In genomic region chr3:140548483-140548882, GRCm38 (mm10) we compare ENCODE assay signal across 18 mouse cellular contexts.
"Had no signal": no experiment of that assay in that cellular context is flagged by ENCODE, and none has a peak within 500 bp of the region (broad histone marks: within the 10 kb centered on the region; RNA-seq: fewer than 3 reads in every experiment).

No protein-coding gene starts in this region.

- H3K9me3 ChIP-seq: midbrain, embryonic 10.5 days; neural tube, embryonic 15.5 days had no signal

- H3K27me3 ChIP-seq: limb, embryonic 13.5 days; neural tube, embryonic 15.5 days had no signal

- H3K27ac ChIP-seq: layer of hippocampus, adult 2 months; limb, embryonic 13.5 days; liver, embryonic 14.5 days; midbrain, embryonic 10.5 days; neural tube, embryonic 15.5 days had no signal

- H3K4me2 ChIP-seq: limb, embryonic 13.5 days; neural tube, embryonic 15.5 days had no signal

- H3K4me1 ChIP-seq: limb, embryonic 13.5 days; midbrain, embryonic 10.5 days; neural tube, embryonic 15.5 days had no signal

- H3K4me3 ChIP-seq: layer of hippocampus, adult 2 months; limb, embryonic 13.5 days; midbrain, embryonic 10.5 days; myocyte; neural tube, embryonic 15.5 days had no signal

- H3K9ac ChIP-seq: limb, embryonic 13.5 days; liver, embryonic 14.5 days; neural tube, embryonic 15.5 days had no signal

- DNase-seq: kidney, adult 18-20 months; kidney, postnatal 10 days; kidney, postnatal 4 days; left cerebral cortex, postnatal 4 days; lung, adult 18-20 months; lung, postnatal 36 days; midbrain, embryonic 14.5 days; retina, postnatal 1 day; right cerebral cortex, postnatal 4 days; spleen, adult 18-20 months; thymus, adult 2 months; thymus, postnatal 25 days had no signal

- H3K36me3 ChIP-seq: limb, embryonic 13.5 days; midbrain, embryonic 10.5 days; neural tube, embryonic 15.5 days had no signal
